Mouse (Mus musculus): ENCODE results near the gene Atp4a.
"Not testable (repeated sequence)": the region's sequence is repeated elsewhere in the genome, so short reads cannot be mapped to it uniquely, and the experiment has no call there.

Gene Atp4a

DNA sequence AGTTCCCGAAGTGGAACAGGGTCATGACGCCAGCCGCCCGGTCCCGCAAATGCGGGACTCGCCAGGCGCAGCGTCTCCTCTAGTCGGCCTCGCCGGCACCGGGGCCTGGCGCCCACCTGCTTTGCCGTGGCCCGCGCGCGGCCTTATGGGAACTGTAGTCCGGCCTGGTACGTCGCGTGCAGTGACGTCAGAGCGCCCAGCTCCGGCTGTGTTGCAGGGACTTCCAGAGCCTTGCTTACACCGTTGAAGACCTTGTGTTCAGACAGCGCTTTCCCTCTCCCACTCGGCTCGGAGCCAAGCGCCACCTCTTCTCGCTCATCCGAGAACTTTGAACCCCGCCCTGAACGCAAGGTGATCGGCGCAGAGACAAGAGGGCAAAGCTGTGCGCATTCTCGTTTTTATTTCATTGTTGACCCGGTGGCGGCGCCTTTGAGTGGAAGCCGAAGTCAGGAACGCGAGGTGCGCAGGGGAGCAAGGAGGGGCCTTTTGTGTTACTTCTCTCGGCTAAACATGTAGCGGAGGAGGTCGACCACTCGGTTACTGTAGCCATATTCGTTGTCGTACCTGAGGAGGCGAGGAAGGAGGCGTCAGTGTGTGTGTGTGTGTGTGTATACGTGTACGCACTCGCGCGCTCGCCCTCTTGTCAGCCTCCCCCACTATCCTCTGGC lies 17.5 kb downstream of the Atp4a start, which contains the start of gene Tmem147:
TSS of gene Tmem147 (minus strand) at position 145 of the 668 bp plus-strand sequence.
- intact Hi-C loops (cut with DNase I), result no loop called here

DNA sequence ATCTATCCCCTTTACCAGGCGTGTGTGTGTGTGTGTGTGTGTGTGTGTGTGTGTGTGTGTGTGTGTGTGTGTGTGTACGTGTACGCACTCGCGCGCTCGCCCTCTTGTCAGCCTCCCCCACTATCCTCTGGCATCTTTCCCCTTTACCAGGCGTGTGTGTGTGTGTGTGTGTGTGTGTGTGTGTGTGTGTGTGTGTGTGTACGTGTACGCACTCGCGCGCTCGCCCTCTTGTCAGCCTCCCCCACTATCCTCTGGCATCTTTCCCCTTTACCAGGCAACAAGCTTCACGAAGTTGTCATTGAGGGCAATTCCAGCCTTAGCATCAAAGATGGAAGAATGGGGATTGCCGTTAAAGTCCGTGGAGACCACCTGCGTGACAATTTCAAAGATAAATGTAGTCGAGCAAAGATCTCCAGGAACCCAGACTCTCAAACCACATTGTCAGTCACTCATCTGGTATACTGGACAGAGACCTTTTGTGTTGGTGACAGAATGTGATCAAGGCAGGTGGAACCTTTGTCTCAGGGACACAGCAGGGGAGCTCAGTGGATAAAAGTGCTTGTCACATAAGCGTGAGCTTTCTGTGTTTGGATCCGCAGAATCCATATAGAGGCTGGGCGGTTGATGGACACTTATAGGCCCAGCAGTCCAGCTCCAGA lies 18.2 kb downstream of the Atp4a start:
- intact Hi-C loops (cut with DNase I), result not testable (repeated sequence)

- intact Hi-C loops (cut with DNase I), result no loop called here
These were observed 24.2 kb downstream of the Atp4a start for GRCm38 (mm10) chr7:30736211-30736610.

- intact Hi-C loops (cut with DNase I), result not testable (repeated sequence)
These were observed 30.6 kb downstream of the Atp4a start for GRCm38 (mm10) chr7:30742570-30742969.

DNA sequence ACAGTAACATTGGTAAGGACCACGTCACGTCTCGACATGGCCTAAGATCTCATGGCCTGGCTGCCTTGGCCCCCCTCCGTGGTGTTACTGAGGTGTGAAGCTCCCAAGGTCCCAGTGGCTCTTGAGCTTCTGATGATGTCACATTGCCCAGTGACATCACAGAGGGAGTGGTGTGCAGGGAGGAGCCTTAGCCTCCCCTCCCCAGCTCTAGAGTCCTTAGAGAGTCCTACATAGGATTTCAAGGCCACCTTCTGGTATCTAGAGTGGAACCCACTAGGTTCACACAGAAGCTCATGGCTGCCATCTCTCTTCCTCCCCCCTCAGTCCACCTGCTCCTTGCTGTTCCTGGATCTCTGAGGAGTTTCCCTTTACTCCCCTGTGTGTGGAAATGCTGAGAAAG lies 31.6 kb downstream of the Atp4a start, which contains the start of gene Gapdhs:
TSS of gene Gapdhs (minus strand) at position 65 of the 400 bp plus-strand sequence.
- intact Hi-C loops (cut with DNase I), result not testable (repeated sequence)

DNA sequence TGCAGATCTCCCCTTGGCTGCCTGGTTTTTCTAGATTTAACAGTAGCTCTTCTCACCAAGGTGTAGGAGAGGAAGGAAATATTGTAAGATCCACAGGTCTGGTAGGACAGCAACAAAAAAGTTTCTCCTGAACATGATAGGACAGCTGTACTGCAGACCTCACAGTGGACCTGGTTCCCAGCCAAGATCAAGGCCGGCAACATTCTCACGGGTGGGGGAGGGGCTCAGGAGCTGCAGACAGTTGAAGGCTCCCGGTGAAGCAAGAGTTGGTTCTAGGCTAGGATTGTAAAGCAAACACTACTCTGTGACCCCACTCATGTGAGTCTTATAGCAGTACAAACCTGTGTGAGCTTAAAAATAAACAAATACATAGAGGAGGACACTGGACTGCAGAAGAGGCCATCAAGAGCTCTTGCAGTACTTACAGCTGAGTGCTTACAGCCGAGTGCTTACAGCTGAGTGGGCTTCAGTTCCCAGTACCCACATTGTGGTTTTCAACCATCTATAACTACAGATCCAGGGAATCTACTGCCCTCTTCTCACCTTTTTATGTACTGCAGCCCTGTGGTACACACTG lies 32.1 kb downstream of the Atp4a start:
- intact Hi-C loops (cut with DNase I), result no loop called here

DNA sequence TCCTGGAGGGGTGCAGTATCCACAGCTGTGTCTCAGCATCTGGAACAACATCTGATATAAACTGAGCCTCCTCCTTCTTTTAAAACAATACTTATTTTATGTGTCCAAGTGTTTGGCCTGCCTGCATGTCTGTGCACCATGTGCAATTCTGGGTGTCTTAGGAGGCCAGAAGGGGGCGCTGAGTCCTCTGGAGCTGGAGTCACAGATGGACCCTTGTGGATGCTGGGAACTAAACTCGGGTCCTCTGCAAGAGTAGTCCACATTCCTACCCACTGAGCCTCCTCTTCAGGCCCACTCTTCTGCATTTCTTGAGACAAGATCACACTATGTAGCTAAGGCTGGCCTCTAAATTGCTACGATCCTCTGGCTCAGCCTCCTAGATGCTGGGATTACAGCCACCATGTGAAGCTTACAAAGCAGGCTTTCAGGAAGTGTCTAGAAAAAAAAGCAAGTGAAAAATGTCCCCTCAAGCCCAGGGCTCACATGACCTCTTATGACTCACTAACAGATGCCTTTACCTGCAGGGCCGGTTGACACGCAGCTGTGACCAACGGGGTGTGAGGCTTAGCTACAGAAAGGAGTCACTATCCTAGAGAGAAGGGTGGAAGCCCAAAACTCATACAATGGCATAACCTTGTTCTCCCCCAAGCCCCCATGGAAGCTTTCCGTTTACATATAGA lies 35.7 kb downstream of the Atp4a start:
- intact Hi-C loops (cut with DNase I), result no loop called here

GRCm38 (mm10) chr7:30749824-30750606 lies 38.0 kb downstream of the Atp4a start:
- intact Hi-C loops (cut with DNase I), result no loop called here

DNA sequence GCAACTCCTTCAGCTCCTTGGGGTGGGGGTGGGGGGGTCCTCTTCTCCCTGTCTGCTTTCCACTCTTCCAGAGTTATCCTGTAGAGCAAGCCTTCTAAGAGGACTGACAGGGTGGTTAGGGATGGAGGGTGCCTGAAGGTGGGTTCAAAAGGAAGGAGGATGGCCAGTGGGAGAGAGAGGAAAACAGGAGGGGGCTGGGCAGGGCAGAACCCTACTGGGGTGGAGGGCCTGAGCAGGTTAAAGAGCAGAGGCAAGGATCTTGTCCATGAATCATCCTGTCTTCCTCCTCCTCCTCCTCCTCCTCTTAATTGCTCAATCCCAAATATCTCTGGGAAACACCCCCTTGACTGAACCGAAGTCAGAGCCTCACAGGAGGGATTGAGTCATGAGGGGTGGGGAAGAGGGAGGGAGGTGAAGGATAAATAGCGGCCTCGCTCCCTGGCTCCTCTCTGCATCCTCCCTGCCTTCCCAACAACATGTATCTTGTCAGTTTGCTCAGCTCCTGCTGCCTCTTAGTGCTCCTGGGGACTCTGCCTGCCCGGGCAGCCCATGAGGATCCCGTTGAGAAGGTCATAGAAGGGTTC lies 39.2 kb downstream of the Atp4a start, which contains the start of gene Sbsn:
TSS of gene Sbsn (plus strand) at position 386 of the 584 bp plus-strand sequence.
- intact Hi-C loops (cut with DNase I), result no loop called here

- intact Hi-C loops (cut with DNase I), result no loop called here
These were observed 45.0 kb downstream of the Atp4a start for GRCm38 (mm10) chr7:30757001-30757400.

DNA sequence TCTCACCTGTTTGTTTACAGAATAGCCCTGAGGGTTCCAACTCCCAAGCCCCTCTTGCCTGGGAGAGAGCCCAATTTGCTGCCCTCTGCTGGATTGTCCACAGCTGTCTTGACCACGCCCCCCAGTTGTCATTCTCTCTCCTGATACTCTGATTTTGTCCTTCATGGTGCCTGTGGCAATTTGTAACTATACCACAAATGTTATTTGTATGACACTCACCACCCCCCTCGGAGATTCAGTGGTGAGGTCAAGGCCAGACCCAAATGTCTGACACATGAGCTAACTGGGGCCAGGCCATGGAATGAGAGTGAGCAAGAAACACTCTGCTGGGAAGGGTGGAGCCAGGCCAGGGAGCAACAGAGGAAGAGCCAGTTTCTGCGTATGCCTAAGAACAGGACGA lies 46.8 kb downstream of the Atp4a start:
- intact Hi-C loops (cut with DNase I), result no loop called here

- intact Hi-C loops (cut with DNase I), result loop anchor here (10.0 kb wide), 1 partner anchor 87 kb away; the partner anchor contains the start of gene Pmis2
These were observed 49.9 kb downstream of the Atp4a start for GRCm38 (mm10) chr7:30761769-30762352.

- intact Hi-C loops (cut with DNase I), result loop anchor here (10.0 kb wide), 1 partner anchor 89 kb away; the partner anchor contains the start of gene Pmis2
These were observed 51.4 kb downstream of the Atp4a start, which contains the start of gene Dmkn for GRCm38 (mm10) chr7:30763456-30763855. Gene Dmkn, plus strand, starts transcription at chr7:30763756.

GRCm38 (mm10) chr7:30765173-30765572 lies 53.2 kb downstream of the Atp4a start:
- intact Hi-C loops (cut with DNase I), result loop anchor here (10.0 kb wide), 1 partner anchor 90 kb away; the partner anchor contains the start of gene Pmis2

DNA sequence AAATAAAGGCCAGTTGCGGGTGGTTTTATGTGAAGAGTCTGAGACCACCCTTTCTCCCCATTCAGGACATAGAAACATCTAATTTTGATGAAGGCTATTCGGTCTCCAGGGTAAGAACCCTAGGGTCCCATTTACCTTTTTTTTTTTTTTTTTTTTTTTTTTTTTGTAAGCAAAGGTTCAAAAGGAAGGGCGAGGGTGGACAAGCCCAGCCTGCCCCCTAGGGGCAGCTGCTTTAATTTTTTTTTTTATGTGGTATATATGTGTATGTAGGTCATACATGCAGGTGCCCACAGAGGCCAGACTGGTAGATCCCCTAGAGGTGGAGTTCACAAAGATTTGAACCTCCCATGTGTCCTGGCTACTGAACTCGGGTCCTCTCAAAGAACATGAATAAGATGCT lies 54.4 kb downstream of the Atp4a start:
- intact Hi-C loops (cut with DNase I), result loop anchor here (10.0 kb wide), 1 partner anchor 92 kb away; the partner anchor contains the start of gene Pmis2

GRCm38 (mm10) chr7:30769236-30769635 lies 57.2 kb downstream of the Atp4a start:
- intact Hi-C loops (cut with DNase I), result loop anchor here (10.0 kb wide), 1 partner anchor 94 kb away; the partner anchor contains the start of gene Pmis2
